Mouse (Mus musculus): ENCODE data around the gene Lhx9. TPM values are rescaled to one million over a fixed set of nuclear protein-coding genes. Genes with fewer than 3 reads are reported as not detected.
A peak's percentile ranks its signal among the peaks of the same experiment; 100 is the strongest.

The Lhx9 gene
- total and polyA plus RNA-seq, 2 experiments from 2014 or later: 12.0 to 15.5 TPM

DNA sequence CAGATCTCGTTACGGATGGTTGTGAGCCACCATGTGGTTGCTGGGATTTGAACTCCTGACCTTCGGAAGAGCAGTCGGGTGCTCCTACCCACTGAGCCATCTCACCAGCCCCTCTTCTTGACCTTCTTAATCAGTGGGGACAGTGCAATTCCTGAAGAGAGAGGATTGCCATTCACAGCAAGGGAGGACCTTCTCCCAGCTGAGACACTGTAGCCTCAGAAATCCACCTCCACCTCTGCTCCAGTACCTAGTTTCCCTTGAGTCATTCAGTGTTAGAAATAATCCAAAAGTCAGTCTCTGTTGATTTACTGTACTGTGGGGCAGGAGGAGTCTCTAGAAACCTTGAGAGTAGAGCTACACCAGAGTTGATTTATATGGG, 1.8 kb upstream of the Lhx9 start:
- 50% methylated on average over 2 of the region's 4 CpGs for WGBS
- no peak for ATAC-seq

DNA sequence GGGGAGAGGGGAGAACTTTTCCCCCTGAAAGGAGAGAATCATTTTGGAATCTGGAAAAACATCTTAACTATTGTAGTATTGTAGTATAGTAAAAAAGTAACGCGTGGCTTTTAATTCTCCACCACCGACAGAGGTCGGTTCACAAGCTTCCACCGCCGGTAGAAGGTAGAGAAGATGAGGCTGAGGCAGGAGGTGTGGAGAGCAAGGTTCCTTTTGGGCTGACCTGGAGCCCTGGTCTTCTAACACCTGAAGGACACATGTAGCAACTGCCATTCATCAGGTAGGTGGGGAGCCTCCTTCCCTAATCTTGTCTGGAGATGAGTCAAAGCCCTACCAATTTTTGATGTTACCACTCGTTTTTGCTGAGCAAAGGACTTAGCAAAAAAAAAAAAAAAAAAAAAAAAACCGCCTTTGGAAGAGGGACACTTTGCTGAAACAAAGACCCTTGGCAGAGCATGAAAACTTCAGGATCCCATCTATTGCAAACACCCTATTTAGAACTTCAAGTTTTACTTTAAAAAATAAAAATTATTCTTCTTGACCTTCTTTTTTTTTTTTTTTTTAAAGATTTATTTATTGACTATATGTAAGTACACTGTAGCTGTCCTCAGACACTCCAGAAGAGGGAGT, 1.3 kb upstream of the Lhx9 start:
- no peak overlapping the region for H3K27ac ChIP-seq
- 8% methylated on average over 8 of the region's 8 CpGs for WGBS
- DNase-seq (ENCODE audit: low spot score): no peak
- no peaks in the 10 kb centered on the region for H3K36me3 ChIP-seq (ENCODE audit: insufficient read depth, low read length)
- peaks cover 31% of the 10 kb centered on the region for H3K27me3 ChIP-seq (ENCODE audit: insufficient read depth, low read length)
- TF ChIP-seq CTCF (IDR thresholded peaks at IDR 0.05; ENCODE audit: low read depth): no peak
- H3K4me2 ChIP-seq (ENCODE audit: low read depth, low read length): no peak overlapping the region
- H3K9me3 ChIP-seq (ENCODE audit: low read length): no peaks in the 10 kb centered on the region
- H3K4me3 ChIP-seq (ENCODE audit: low read length): no peak overlapping the region
- no peak for ATAC-seq
- H3K4me1 ChIP-seq (ENCODE audit: insufficient read depth, low read length): 0 out of 2 replicates have a peak, but pooled peaks cover 4% of the 10 kb centered on the region
- no peak overlapping the region for H3K9ac ChIP-seq (replicated peaks; ENCODE audit: low read length)

More for the DNA sequence above, 1.8 kb upstream of the Lhx9 start:
- no peak for DNase-seq (ENCODE audit: low spot score)
- H3K4me3 ChIP-seq (ENCODE audit: low read length): no peak overlapping the region
- H3K4me2 ChIP-seq (ENCODE audit: low read depth, low read length): no peak overlapping the region
- no peak overlapping the region for H3K27ac ChIP-seq
- H3K9me3 ChIP-seq (ENCODE audit: low read length): no peaks in the 10 kb centered on the region
- H3K4me1 ChIP-seq (ENCODE audit: insufficient read depth, low read length): peaks cover 8% of the 10 kb centered on the region; the same call in 1 of the 2 replicates
- TF ChIP-seq CTCF (IDR thresholded peaks at IDR 0.05; ENCODE audit: low read depth): no peak
- peaks cover 26% of the 10 kb centered on the region for H3K27me3 ChIP-seq (ENCODE audit: insufficient read depth, low read length)
- no peaks in the 10 kb centered on the region for H3K36me3 ChIP-seq (ENCODE audit: insufficient read depth, low read length)
- no peak overlapping the region for H3K9ac ChIP-seq (replicated peaks; ENCODE audit: low read length)

GRCm38 (mm10) chr1:138848026-138848425, 351 bp downstream of the Lhx9 start:
- Histone ChIP-seq H3K36me3 (ENCODE audit: insufficient read depth, low read length) (no peaks in the 10 kb centered on the region), H3K27ac (no peak overlapping the region), H3K4me1 (ENCODE audit: insufficient read depth, low read length) (0 out of 2 replicates have a peak, but pooled peaks cover 4% of the 10 kb centered on the region), H3K27me3 (ENCODE audit: insufficient read depth, low read length) (peaks cover 40% of the 10 kb centered on the region), H3K4me3 (ENCODE audit: low read length) (peak overlapping the region; percentile 32), H3K4me2 (ENCODE audit: low read depth, low read length) (peak overlapping the region; percentile 56), H3K9ac (replicated peaks; ENCODE audit: low read length) (0 out of 2 replicates have a peak overlapping the region, but pooled peaks have one; percentile 17), H3K9me3 (ENCODE audit: low read length) (no peaks in the 10 kb centered on the region)
- TF ChIP-seq CTCF (IDR thresholded peaks at IDR 0.05; ENCODE audit: low read depth): no peak
- DNase-seq (ENCODE audit: low spot score) (no peak), ATAC-seq (no peak)
- WGBS: 1% methylated on average over 16 of the region's 16 CpGs

GRCm38 (mm10) chr1:138847146-138847545, 1.2 kb downstream of the Lhx9 start:
- Histone ChIP-seq H3K27ac (no peak overlapping the region), H3K36me3 (ENCODE audit: insufficient read depth, low read length) (no peaks in the 10 kb centered on the region), H3K27me3 (ENCODE audit: insufficient read depth, low read length) (peaks cover 40% of the 10 kb centered on the region), H3K4me3 (ENCODE audit: low read length) (peak overlapping the region; percentile 25), H3K9me3 (ENCODE audit: low read length) (no peaks in the 10 kb centered on the region), H3K9ac (replicated peaks; ENCODE audit: low read length) (no peak overlapping the region), H3K4me2 (ENCODE audit: low read depth, low read length) (peak overlapping the region; percentile 27; the same call in 1 of the 2 replicates), H3K4me1 (ENCODE audit: insufficient read depth, low read length) (0 out of 2 replicates have a peak, but pooled peaks cover 4% of the 10 kb centered on the region)
- no peak for DNase-seq (ENCODE audit: low spot score)
- TF ChIP-seq CTCF (IDR thresholded peaks at IDR 0.05; ENCODE audit: low read depth): no peak
- 1% methylated on average over 21 of the region's 21 CpGs for WGBS
- no peak for ATAC-seq

DNA sequence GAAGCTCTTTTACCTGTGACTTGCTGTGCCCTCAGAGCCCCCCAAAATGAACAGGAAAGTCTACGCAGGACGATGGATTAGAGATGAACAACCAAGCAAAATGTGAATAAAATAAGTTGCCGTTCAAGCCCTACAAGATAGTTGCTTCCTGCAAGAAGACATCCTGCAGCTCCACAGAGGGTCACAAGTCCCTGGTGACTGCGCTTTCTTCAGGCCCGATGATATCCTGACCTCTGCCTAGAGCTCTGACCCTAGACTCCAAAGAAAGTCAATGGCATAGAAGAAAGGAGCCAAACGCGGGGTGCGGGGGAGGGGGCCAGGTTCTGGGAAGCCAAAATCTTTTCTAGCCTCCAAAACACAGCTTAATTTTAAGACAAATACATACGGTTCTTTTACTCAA, 1.8 kb downstream of the Lhx9 start:
- no peak for TF ChIP-seq CTCF (IDR thresholded peaks at IDR 0.05; ENCODE audit: low read depth)
- Histone ChIP-seq H3K4me2 (ENCODE audit: low read depth, low read length) (no peak overlapping the region), H3K27ac (no peak overlapping the region), H3K4me3 (ENCODE audit: low read length) (peak overlapping the region; percentile 13), H3K36me3 (ENCODE audit: insufficient read depth, low read length) (no peaks in the 10 kb centered on the region), H3K9ac (replicated peaks; ENCODE audit: low read length) (no peak overlapping the region), H3K4me1 (ENCODE audit: insufficient read depth, low read length) (0 out of 2 replicates have a peak, but pooled peaks cover 6% of the 10 kb centered on the region), H3K27me3 (ENCODE audit: insufficient read depth, low read length) (peaks cover 40% of the 10 kb centered on the region), H3K9me3 (ENCODE audit: low read length) (no peaks in the 10 kb centered on the region)
- ATAC-seq: no peak
- 7% methylated on average over 9 of the region's 9 CpGs for WGBS
- DNase-seq (ENCODE audit: low spot score): no peak

DNA sequence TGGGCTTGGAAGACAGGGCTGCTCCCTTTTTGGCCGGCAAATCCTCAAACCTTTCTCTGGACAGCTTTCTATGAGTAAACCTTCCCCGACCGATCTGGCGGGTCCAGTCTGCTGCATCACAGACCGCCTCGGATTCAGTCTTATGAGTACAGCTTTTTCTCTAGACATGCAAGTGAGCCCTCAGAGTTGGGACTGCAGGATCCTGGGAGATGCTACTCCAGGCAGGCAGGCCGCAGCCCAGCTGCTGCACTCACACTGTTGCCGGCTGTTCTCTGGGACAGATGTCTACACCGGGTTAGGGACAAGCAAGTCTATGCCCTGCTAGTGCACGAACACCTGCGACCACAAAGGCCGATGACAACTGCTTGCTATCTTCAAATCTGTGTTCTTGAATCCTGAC, 2.2 kb downstream of the Lhx9 start:
- no peak for DNase-seq (ENCODE audit: low spot score)
- H3K4me1 ChIP-seq (ENCODE audit: insufficient read depth, low read length): peaks cover 9% of the 10 kb centered on the region; the same call in 1 of the 2 replicates
- no peaks in the 10 kb centered on the region for H3K9me3 ChIP-seq (ENCODE audit: low read length)
- H3K4me2 ChIP-seq (ENCODE audit: low read depth, low read length): no peak overlapping the region
- H3K27me3 ChIP-seq (ENCODE audit: insufficient read depth, low read length): peaks cover 40% of the 10 kb centered on the region
- ATAC-seq: no peak
- peak overlapping the region; percentile 13; the same call in 1 of the 2 replicates for H3K4me3 ChIP-seq (ENCODE audit: low read length)
- H3K27ac ChIP-seq: no peak overlapping the region
- WGBS: 8% methylated on average over 12 of the region's 12 CpGs
- no peak for TF ChIP-seq CTCF (IDR thresholded peaks at IDR 0.05; ENCODE audit: low read depth)
- no peak overlapping the region for H3K9ac ChIP-seq (replicated peaks; ENCODE audit: low read length)
- H3K36me3 ChIP-seq (ENCODE audit: insufficient read depth, low read length): no peaks in the 10 kb centered on the region

- Histone ChIP-seq H3K36me3 (ENCODE audit: insufficient read depth, low read length) (no peaks in the 10 kb centered on the region), H3K4me3 (ENCODE audit: low read length) (no peak overlapping the region), H3K27me3 (ENCODE audit: insufficient read depth, low read length) (peaks cover 40% of the 10 kb centered on the region), H3K4me1 (ENCODE audit: insufficient read depth, low read length) (peaks cover 9% of the 10 kb centered on the region; the same call in 1 of the 2 replicates), H3K27ac (no peak overlapping the region), H3K4me2 (ENCODE audit: low read depth, low read length) (no peak overlapping the region), H3K9ac (replicated peaks; ENCODE audit: low read length) (no peak overlapping the region), H3K9me3 (ENCODE audit: low read length) (no peaks in the 10 kb centered on the region)
- TF ChIP-seq CTCF (IDR thresholded peaks at IDR 0.05; ENCODE audit: low read depth): no peak
- no peak for ATAC-seq
- DNase-seq (ENCODE audit: low spot score): no peak
- 17% methylated on average over 3 of the region's 3 CpGs for WGBS
Observed at GRCm38 (mm10) chr1:138845481-138845880, 2.9 kb downstream of the Lhx9 start.

Measured in hindbrain, postnatal 0 days (tissue).